Mouse (Mus musculus): ENCODE data around the gene Tbc1d25.

Tbc1d25 gene

GRCm38 (mm10) chrX:8175504-8176385 is at the start of gene Tbc1d25:
Gene Tbc1d25, minus strand, starts transcription at chrX:8176181.
- DNase-seq (ENCODE audit: low read depth), result peak; percentile 81

GRCm38 (mm10) chrX:8223473-8223872 is 47.5 kb upstream of the Tbc1d25 start:
- DNase-seq (ENCODE audit: low read depth), result no peak

GRCm38 (mm10) chrX:8222678-8223421 is 46.9 kb upstream of the Tbc1d25 start:
- DNase-seq (ENCODE audit: low read depth), result no peak

- no peak for DNase-seq (ENCODE audit: low read depth)
Measured at GRCm38 (mm10) chrX:8222296-8222677, 46.3 kb upstream of the Tbc1d25 start.

GRCm38 (mm10) chrX:8219651-8220050 is 43.7 kb upstream of the Tbc1d25 start:
- no peak for DNase-seq (ENCODE audit: low read depth)

GRCm38 (mm10) chrX:8218114-8218513 is 42.1 kb upstream of the Tbc1d25 start:
- no peak for DNase-seq (ENCODE audit: low read depth)

- no peak for DNase-seq (ENCODE audit: low read depth)
Measured at GRCm38 (mm10) chrX:8217383-8217782, 41.4 kb upstream of the Tbc1d25 start.

GRCm38 (mm10) chrX:8211490-8212207 is 35.7 kb upstream of the Tbc1d25 start:
- no peak for DNase-seq (ENCODE audit: low read depth)

GRCm38 (mm10) chrX:8209720-8210119 is 33.7 kb upstream of the Tbc1d25 start:
- no peak for DNase-seq (ENCODE audit: low read depth)

GRCm38 (mm10) chrX:8207224-8207623 is 31.2 kb upstream of the Tbc1d25 start:
- DNase-seq (ENCODE audit: low read depth), result no peak

- DNase-seq (ENCODE audit: low read depth), result no peak
Measured at GRCm38 (mm10) chrX:8206694-8207197, 30.8 kb upstream of the Tbc1d25 start.

- peak; percentile 57 for DNase-seq (ENCODE audit: low read depth)
Measured at GRCm38 (mm10) chrX:8206015-8206693, 30.2 kb upstream of the Tbc1d25 start, which contains the start of gene Porcn. Gene Porcn, minus strand, starts transcription at chrX:8206525.

- no peak for DNase-seq (ENCODE audit: low read depth)
Measured at GRCm38 (mm10) chrX:8205551-8205950, 29.6 kb upstream of the Tbc1d25 start.

- DNase-seq (ENCODE audit: low read depth), result no peak
Measured at GRCm38 (mm10) chrX:8205088-8205487, 29.1 kb upstream of the Tbc1d25 start.

- no peak for DNase-seq (ENCODE audit: low read depth)
Measured at GRCm38 (mm10) chrX:8204076-8204475, 28.1 kb upstream of the Tbc1d25 start.

GRCm38 (mm10) chrX:8203105-8203504 is 27.1 kb upstream of the Tbc1d25 start:
- DNase-seq (ENCODE audit: low read depth), result no peak

- no peak for DNase-seq (ENCODE audit: low read depth)
Measured at GRCm38 (mm10) chrX:8193419-8193723, 17.4 kb upstream of the Tbc1d25 start, which contains the start of gene Ebp. Gene Ebp, minus strand, starts transcription at chrX:8193512.

- peak; percentile 74 for DNase-seq (ENCODE audit: low read depth)
Measured at GRCm38 (mm10) chrX:8192640-8193418, 16.8 kb upstream of the Tbc1d25 start.

- DNase-seq (ENCODE audit: low read depth), result no peak
Measured at GRCm38 (mm10) chrX:8192126-8192639, 16.2 kb upstream of the Tbc1d25 start.

GRCm38 (mm10) chrX:8182871-8183540 is 7.0 kb upstream of the Tbc1d25 start:
- DNase-seq (ENCODE audit: low read depth), result no peak

Data from c-Kit-positive CD71-positive TER-119-negative erythroid progenitor cells, embryonic 14.5 days (primary cell).